Mouse (Mus musculus): ENCODE results near the gene U2af2. TPM values are rescaled to one million over a fixed set of nuclear protein-coding genes. Genes with fewer than 3 reads are reported as not detected.

Gene U2af2
- polyA plus RNA-seq, 1 experiment from 2014 or later: 117 TPM

- no peak for ATAC-seq (ENCODE audit: insufficient number of reproducible peaks, low FRiP score, low TSS enrichment, low read depth)
- no peak overlapping the region for H3K4me2 ChIP-seq
- no peaks in the 10 kb centered on the region for H3K27me3 ChIP-seq
- H3K9me3 ChIP-seq: no peaks in the 10 kb centered on the region
- WGBS: 92% methylated on average over 5 of the region's 5 CpGs
- H3K9ac ChIP-seq: no peak overlapping the region
- no peak overlapping the region for H3K27ac ChIP-seq
- H3K4me1 ChIP-seq: no peaks in the 10 kb centered on the region
- no peak overlapping the region for H3K4me3 ChIP-seq
- H3K36me3 ChIP-seq: peaks cover 55% of the 10 kb centered on the region
These were observed 36.8 kb downstream of the U2af2 start for GRCm38 (mm10) chr7:5098769-5099168.

GRCm38 (mm10) chr7:5099796-5100195, 37.9 kb downstream of the U2af2 start:
- Histone ChIP-seq H3K4me2 (no peak overlapping the region), H3K9ac (no peak overlapping the region), H3K27me3 (no peaks in the 10 kb centered on the region), H3K27ac (no peak overlapping the region), H3K4me3 (no peak overlapping the region), H3K4me1 (no peaks in the 10 kb centered on the region), H3K36me3 (peaks cover 45% of the 10 kb centered on the region), H3K9me3 (no peaks in the 10 kb centered on the region)
- no peak for ATAC-seq (ENCODE audit: insufficient number of reproducible peaks, low FRiP score, low TSS enrichment, low read depth)
- 61% methylated on average over 3 of the region's 3 CpGs for WGBS

- no peak overlapping the region for H3K4me3 ChIP-seq
- H3K36me3 ChIP-seq: peaks cover 31% of the 10 kb centered on the region
- 86% methylated on average over 10 of the region's 10 CpGs for WGBS
- no peak overlapping the region for H3K27ac ChIP-seq
- H3K27me3 ChIP-seq: no peaks in the 10 kb centered on the region
- no peak for ATAC-seq (ENCODE audit: insufficient number of reproducible peaks, low FRiP score, low TSS enrichment, low read depth)
- H3K9ac ChIP-seq: no peak overlapping the region
- no peaks in the 10 kb centered on the region for H3K4me1 ChIP-seq
- H3K9me3 ChIP-seq: no peaks in the 10 kb centered on the region
- no peak overlapping the region for H3K4me2 ChIP-seq
These were observed 39.2 kb downstream of the U2af2 start for GRCm38 (mm10) chr7:5101066-5101663.

DNA sequence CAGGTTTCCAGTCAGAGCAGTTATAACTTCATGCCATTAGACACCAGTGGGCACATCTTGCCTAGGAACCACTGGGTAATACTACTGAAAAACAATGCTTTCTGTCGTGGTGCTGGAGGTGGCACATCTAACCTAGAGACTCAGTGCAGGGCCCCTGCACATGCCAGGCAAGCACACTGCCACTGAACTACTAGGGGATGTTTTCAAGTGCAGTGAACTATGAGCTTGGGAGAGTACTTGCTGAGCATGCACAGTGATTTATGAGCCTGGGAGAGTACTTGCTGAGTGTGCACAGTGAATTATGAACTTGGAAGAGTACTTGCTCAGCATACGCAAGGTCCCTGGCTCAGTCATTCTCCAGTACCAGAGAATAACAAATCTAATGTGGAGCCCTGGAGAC, 40.6 kb downstream of the U2af2 start:
- Histone ChIP-seq H3K27ac (no peak overlapping the region), H3K9me3 (no peaks in the 10 kb centered on the region), H3K4me2 (no peak overlapping the region), H3K4me1 (no peaks in the 10 kb centered on the region), H3K27me3 (no peaks in the 10 kb centered on the region), H3K9ac (no peak overlapping the region), H3K4me3 (no peak overlapping the region), H3K36me3 (peaks cover 17% of the 10 kb centered on the region)
- ATAC-seq (ENCODE audit: insufficient number of reproducible peaks, low FRiP score, low TSS enrichment, low read depth): no peak
- 85% methylated on average over 2 of the region's 2 CpGs for WGBS

DNA sequence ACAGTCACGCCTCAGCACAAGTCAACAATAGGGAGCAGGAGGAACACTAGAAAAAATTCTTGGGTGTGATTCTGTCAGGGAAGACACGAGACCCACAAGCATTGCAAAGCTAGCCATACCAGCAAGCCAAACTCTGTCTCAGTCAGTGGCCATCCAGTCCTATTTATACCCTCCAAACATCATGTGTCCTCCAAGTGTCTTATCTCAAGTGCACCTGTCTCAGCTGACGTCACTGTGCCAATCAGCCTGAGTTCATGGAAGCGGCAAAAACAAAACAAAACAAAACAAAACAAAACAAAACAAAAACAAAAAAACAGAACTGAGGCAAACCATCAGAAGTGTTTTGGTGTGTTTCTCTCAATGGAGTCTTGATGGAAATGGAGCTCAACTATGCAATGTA, 46.3 kb downstream of the U2af2 start:
- no peaks in the 10 kb centered on the region for H3K36me3 ChIP-seq
- no peaks in the 10 kb centered on the region for H3K4me1 ChIP-seq
- no peak overlapping the region for H3K4me2 ChIP-seq
- no peaks in the 10 kb centered on the region for H3K9me3 ChIP-seq
- H3K4me3 ChIP-seq: no peak overlapping the region
- no peaks in the 10 kb centered on the region for H3K27me3 ChIP-seq
- no peak overlapping the region for H3K9ac ChIP-seq
- ATAC-seq (ENCODE audit: insufficient number of reproducible peaks, low FRiP score, low TSS enrichment, low read depth): no peak
- no peak overlapping the region for H3K27ac ChIP-seq
- 76% methylated on average over 4 of the region's 4 CpGs for WGBS

DNA sequence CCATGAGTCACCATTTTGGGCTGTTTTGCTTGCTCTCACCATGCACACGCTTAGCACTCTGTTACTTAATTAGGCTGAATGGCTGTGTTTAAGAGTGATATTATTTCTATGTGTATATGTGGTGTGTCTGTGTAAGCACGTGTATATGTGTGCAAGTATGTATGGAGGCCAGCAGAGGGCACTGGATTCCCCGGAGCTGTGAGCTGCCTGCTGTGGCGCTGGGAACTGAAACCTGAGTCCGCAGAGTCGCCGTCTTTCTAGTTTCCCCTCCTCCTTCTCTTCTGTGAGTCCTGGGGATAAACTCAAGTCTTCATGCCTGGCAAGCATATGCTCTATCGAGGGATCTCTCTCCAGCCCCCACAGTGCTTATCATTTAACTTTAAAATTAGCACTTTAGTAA, 47.4 kb downstream of the U2af2 start:
- no peak for ATAC-seq (ENCODE audit: insufficient number of reproducible peaks, low FRiP score, low TSS enrichment, low read depth)
- no peak overlapping the region for H3K4me3 ChIP-seq
- H3K9ac ChIP-seq: no peak overlapping the region
- no peak overlapping the region for H3K27ac ChIP-seq
- no peaks in the 10 kb centered on the region for H3K27me3 ChIP-seq
- WGBS: 84% methylated on average over 8 of the region's 8 CpGs
- H3K4me1 ChIP-seq: no peaks in the 10 kb centered on the region
- no peaks in the 10 kb centered on the region for H3K9me3 ChIP-seq
- no peak overlapping the region for H3K4me2 ChIP-seq
- H3K36me3 ChIP-seq: no peaks in the 10 kb centered on the region

DNA sequence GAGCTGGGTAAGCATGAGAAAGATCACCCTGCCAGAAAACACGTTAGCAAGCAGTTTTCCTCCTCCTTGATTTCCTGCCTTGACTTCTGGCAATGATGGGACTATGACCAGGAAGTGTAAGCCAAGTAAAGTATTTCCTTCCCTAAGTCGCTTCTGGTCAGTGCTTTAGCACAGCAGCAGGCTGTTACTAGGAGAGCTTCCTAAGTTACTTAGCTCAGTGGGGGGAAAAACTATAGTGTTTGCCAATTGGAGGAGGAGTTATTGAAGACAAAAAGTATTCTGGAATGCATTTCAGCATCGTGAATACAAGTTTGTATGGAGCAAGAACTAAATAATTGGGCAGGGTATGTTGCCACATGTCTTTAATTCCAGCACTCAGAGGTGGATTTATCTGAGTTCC, 50.8 kb downstream of the U2af2 start:
- no peaks in the 10 kb centered on the region for H3K4me1 ChIP-seq
- H3K9me3 ChIP-seq: no peaks in the 10 kb centered on the region
- no peak overlapping the region for H3K9ac ChIP-seq
- H3K4me3 ChIP-seq: no peak overlapping the region
- no peak overlapping the region for H3K27ac ChIP-seq
- no peaks in the 10 kb centered on the region for H3K36me3 ChIP-seq
- no peak for ATAC-seq (ENCODE audit: insufficient number of reproducible peaks, low FRiP score, low TSS enrichment, low read depth)
- WGBS: 18% methylated on average over 3 of the region's 3 CpGs
- no peak overlapping the region for H3K4me2 ChIP-seq
- H3K27me3 ChIP-seq: no peaks in the 10 kb centered on the region

GRCm38 (mm10) chr7:5116850-5117249, 54.9 kb downstream of the U2af2 start, which contains the start of gene Rfpl4:
Gene Rfpl4 (minus strand): TSS chr7:5116950.
- no peak for ATAC-seq (ENCODE audit: insufficient number of reproducible peaks, low FRiP score, low TSS enrichment, low read depth)
- Histone ChIP-seq H3K27me3 (no peaks in the 10 kb centered on the region), H3K4me1 (no peaks in the 10 kb centered on the region), H3K9ac (no peak within 1 kb of the TSS), H3K27ac (no peak within 1 kb of the TSS), H3K4me2 (no peak within 1 kb of the TSS), H3K9me3 (no peaks in the 10 kb centered on the region), H3K36me3 (no peaks in the 10 kb centered on the region), H3K4me3 (no peak within 1 kb of the TSS)
- WGBS: 89% methylated on average over 3 of the region's 3 CpGs

- Histone ChIP-seq H3K9ac (no peak overlapping the region), H3K4me3 (no peak overlapping the region), H3K4me2 (no peak overlapping the region), H3K4me1 (0 out of 2 replicates have a peak, but pooled peaks cover 3% of the 10 kb centered on the region), H3K27ac (no peak overlapping the region), H3K36me3 (no peaks in the 10 kb centered on the region), H3K9me3 (no peaks in the 10 kb centered on the region), H3K27me3 (no peaks in the 10 kb centered on the region)
- WGBS: 86% methylated on average over 8 of the region's 8 CpGs
- ATAC-seq (ENCODE audit: insufficient number of reproducible peaks, low FRiP score, low TSS enrichment, low read depth): no peak
These were observed 63.1 kb downstream of the U2af2 start for GRCm38 (mm10) chr7:5125078-5125477.

DNA sequence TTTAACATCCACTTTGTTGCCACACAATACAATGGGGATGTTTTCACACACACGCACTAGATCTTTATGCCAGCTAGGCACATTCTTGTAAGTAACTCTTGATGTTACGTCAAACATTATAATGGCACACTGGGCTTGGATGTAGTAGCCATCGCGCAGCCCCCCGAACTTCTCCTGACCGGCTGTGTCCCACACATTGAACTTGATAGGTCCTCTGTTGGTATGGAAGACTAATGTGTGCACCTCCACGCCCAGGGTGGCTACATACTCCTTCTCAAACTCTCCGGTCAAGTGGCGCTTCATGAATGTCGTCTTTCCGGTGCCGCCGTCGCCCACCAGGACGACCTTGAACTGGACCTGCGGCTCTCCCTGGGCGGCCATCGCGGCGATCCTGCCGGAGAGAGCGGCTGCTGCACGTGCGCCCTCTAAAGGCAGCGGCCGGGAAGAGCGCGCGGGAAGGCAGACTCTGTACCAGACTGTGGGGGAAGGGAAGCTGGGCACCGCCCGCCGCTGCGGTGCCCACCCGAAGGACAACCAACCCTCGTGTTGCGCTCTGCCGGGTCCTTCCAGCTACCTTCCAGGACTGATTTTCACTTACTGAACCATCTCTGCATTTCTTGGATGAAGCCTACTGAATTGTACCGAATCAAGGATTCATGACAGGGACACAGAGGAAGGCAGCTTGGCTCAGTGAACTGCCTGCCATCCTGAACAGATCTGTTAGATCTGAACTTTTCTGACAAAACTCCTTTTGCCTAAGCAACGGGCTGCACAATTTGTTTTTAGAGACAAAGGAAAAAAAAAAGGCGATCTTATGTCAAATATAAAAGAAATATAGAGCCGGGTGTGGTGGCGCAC, 63.8 kb downstream of the U2af2 start, which contains the start of gene Rasl2-9:
TSS of gene Rasl2-9 (minus strand) at position 402 of the 858 bp plus-strand sequence.
- WGBS: 17% methylated on average over 42 of the region's 42 CpGs
- no peak for ATAC-seq (ENCODE audit: insufficient number of reproducible peaks, low FRiP score, low TSS enrichment, low read depth)
- H3K9ac ChIP-seq: peak within 1 kb of the TSS; percentile 4

More for the DNA sequence above, 63.8 kb downstream of the U2af2 start, which contains the start of gene Rasl2-9:
- Histone ChIP-seq H3K27ac (no peak within 1 kb of the TSS), H3K4me1 (0 out of 2 replicates have a peak, but pooled peaks cover 3% of the 10 kb centered on the region), H3K4me2 (peak within 1 kb of the TSS; percentile 48), H3K36me3 (no peaks in the 10 kb centered on the region), H3K4me3 (peak within 1 kb of the TSS; percentile 31), H3K27me3 (no peaks in the 10 kb centered on the region), H3K9me3 (no peaks in the 10 kb centered on the region)

All from limb, embryonic 15.5 days (tissue).